Mouse (Mus musculus) stomach, postnatal 0 days (tissue): Measurements from ENCODE around the gene Gm5152. TPM values are rescaled to one million over a fixed set of nuclear protein-coding genes. Genes with fewer than 3 reads are reported as not detected.
"Not testable (repeated sequence)": the region's sequence is repeated elsewhere in the genome, so short reads cannot be mapped to it uniquely, and the experiment has no call there.

Experiments used
- ATAC-seq: fragments of 200-750 bp; cut with Nextera tagmentation; 2 replicates; pipeline ENCODE4 v1.8.0; 2017; ENCODE audit not compliant: low FRiP score, low TSS enrichment
- DNase-seq: peaks from one replicate; pipeline ENCODE4 v3.0.0-alpha.2; 2016; ENCODE audit warnings: low spot score
- H3K27ac ChIP-seq: fragments of 300-500 bp; sonication (generic); replicated peaks from 2 replicates; pipeline ENCODE4 v1.5.1; 2014; ENCODE audit warnings: mild to moderate bottlenecking, control low read depth
- H3K27me3 ChIP-seq: fragments of 300-500 bp; sonication (generic); 2 replicates; pipeline ENCODE4 v1.6.1; 2014; ENCODE audit warnings: low read length; ENCODE audit not compliant: control insufficient read depth, insufficient read depth
- H3K36me3 ChIP-seq: fragments of 300-500 bp; sonication (generic); 2 replicates; pipeline ENCODE4 v1.6.1; 2014; ENCODE audit warnings: low read length, mixed read lengths; ENCODE audit not compliant: control insufficient read depth, insufficient read depth
- H3K4me1 ChIP-seq: fragments of 300-500 bp; sonication (generic); replicated peaks from 2 replicates; pipeline ENCODE4 v1.6.1; 2014; ENCODE audit warnings: antibody characterized with exemption; ENCODE audit not compliant: control insufficient read depth, insufficient read depth
- H3K4me2 ChIP-seq: fragments of 300-500 bp; sonication (generic); replicated peaks from 2 replicates; pipeline ENCODE4 v1.6.1; 2014; ENCODE audit warnings: low read depth, mild to moderate bottlenecking, control low read depth, moderate library complexity
- H3K4me3 ChIP-seq: fragments of 300-500 bp; sonication (generic); 2 replicates; pipeline ENCODE4 v1.5.1; 2014; ENCODE audit warnings: low read depth, low read length, control low read depth
- H3K9ac ChIP-seq: fragments of 300-500 bp; sonication (generic); 2 replicates; pipeline ENCODE4 v1.6.1; 2014; ENCODE audit warnings: mild to moderate bottlenecking, low read length, control low read depth, mixed read lengths
- H3K9me3 ChIP-seq: fragments of 300-500 bp; sonication (generic); 2 replicates; pipeline ENCODE4 v1.6.1; 2016; ENCODE audit warnings: low read length; ENCODE audit not compliant: control insufficient read depth
- CTCF ChIP-seq: IDR thresholded peaks from 2 replicates; pipeline ENCODE4 v1.5.1; 2016; ENCODE audit warnings: antibody characterized with exemption, low read depth, mild to moderate bottlenecking, moderate library complexity
- EP300 ChIP-seq: optimal IDR thresholded peaks from 2 replicates; pipeline ENCODE3; 2016; ENCODE audit warnings: antibody characterized with exemption
- WGBS: fragments of 180-500 bp; shearing (Covaris S2); extraction: QIAGEN DNeasy Blood & Tissue Kit; methylation state at CpG from one replicate; pipeline ENCODE4 v1.1.7; 2014; 5-methylcytosine and 5-hydroxymethylcytosine counted together
- polyA plus RNA-seq: library from polyadenylated mRNA; unstranded; fragments of >200 nt; fragmentation: Nextera tagmentation; extraction: Ambion mirVana; gene quantifications from 2 replicates; pipeline ENCODE4 v1.2.1, GENCODE M21; 2015

Gm5152 gene
- polyA plus RNA-seq: not detected in 2 replicates

- H3K4me3 ChIP-seq, ATAC-seq, H3K27ac ChIP-seq, H3K9ac ChIP-seq, H3K36me3 ChIP-seq, H3K4me1 ChIP-seq, DNase-seq, H3K27me3 ChIP-seq, H3K9me3 ChIP-seq, H3K4me2 ChIP-seq: not testable (repeated sequence)
- WGBS: no CpG with 5 or more reads among the region's 1 CpGs
These were observed at the start of gene Gm5152 for GRCm38 (mm10) chr5:10246426-10246825. Gene Gm5152, minus strand, starts transcription at chr5:10246526.

- DNase-seq, H3K27me3 ChIP-seq, H3K27ac ChIP-seq, H3K4me1 ChIP-seq, H3K36me3 ChIP-seq, H3K4me3 ChIP-seq, H3K9ac ChIP-seq, ATAC-seq, H3K4me2 ChIP-seq, H3K9me3 ChIP-seq: not testable (repeated sequence)
- WGBS: 80% methylated on average over 1 of the region's 1 CpGs
These were observed 8.4 kb upstream of the Gm5152 start for GRCm38 (mm10) chr5:10254768-10255167.

- DNase-seq, H3K4me1 ChIP-seq, H3K4me3 ChIP-seq, H3K4me2 ChIP-seq, ATAC-seq, H3K36me3 ChIP-seq, H3K9ac ChIP-seq, H3K9me3 ChIP-seq, H3K27me3 ChIP-seq, H3K27ac ChIP-seq: not testable (repeated sequence)
These were observed 556 bp downstream of the Gm5152 start for GRCm38 (mm10) chr5:10245770-10246169.

- not testable (repeated sequence) for H3K4me2 ChIP-seq, H3K36me3 ChIP-seq, H3K27ac ChIP-seq, H3K27me3 ChIP-seq, H3K4me1 ChIP-seq, DNase-seq, H3K4me3 ChIP-seq, ATAC-seq, H3K9ac ChIP-seq, H3K9me3 ChIP-seq
- 91% methylated on average over 3 of the region's 3 CpGs for WGBS
These were observed 5.9 kb downstream of the Gm5152 start for GRCm38 (mm10) chr5:10240436-10240835.

GRCm38 (mm10) chr5:10220317-10220716 lies 26.0 kb downstream of the Gm5152 start:
- ATAC-seq: no peak
- H3K4me2 ChIP-seq: no peak overlapping the region
- no peak overlapping the region for H3K27ac ChIP-seq
- no peak overlapping the region for H3K9ac ChIP-seq
- H3K36me3 ChIP-seq: no peaks in the 10 kb centered on the region
- no peak overlapping the region for H3K4me3 ChIP-seq
- DNase-seq: no peak
- H3K4me1 ChIP-seq: no peaks in the 10 kb centered on the region
- TF ChIP-seq EP300: no peak
- TF ChIP-seq CTCF: no peak
- no peaks in the 10 kb centered on the region for H3K27me3 ChIP-seq
- H3K9me3 ChIP-seq: no peaks in the 10 kb centered on the region

GRCm38 (mm10) chr5:10203067-10203466 lies 43.3 kb downstream of the Gm5152 start:
- TF ChIP-seq CTCF: no peak
- TF ChIP-seq EP300: no peak
- Histone ChIP-seq H3K9me3 (no peaks in the 10 kb centered on the region), H3K36me3 (no peaks in the 10 kb centered on the region), H3K27me3 (no peaks in the 10 kb centered on the region), H3K4me2 (no peak overlapping the region), H3K4me3 (no peak overlapping the region), H3K4me1 (no peaks in the 10 kb centered on the region), H3K9ac (no peak overlapping the region), H3K27ac (no peak overlapping the region)
- DNase-seq: no peak
- no peak for ATAC-seq
- 92% methylated on average over 1 of the region's 1 CpGs for WGBS

- H3K4me2 ChIP-seq: no peak overlapping the region
- H3K9me3 ChIP-seq: no peaks in the 10 kb centered on the region
- no peak overlapping the region for H3K4me3 ChIP-seq
- no peaks in the 10 kb centered on the region for H3K4me1 ChIP-seq
- H3K36me3 ChIP-seq: no peaks in the 10 kb centered on the region
- no peaks in the 10 kb centered on the region for H3K27me3 ChIP-seq
- no peak for TF ChIP-seq CTCF
- no peak for TF ChIP-seq EP300
- WGBS: 61% methylated on average over 1 of the region's 1 CpGs
- no peak for DNase-seq
- no peak overlapping the region for H3K9ac ChIP-seq
- H3K27ac ChIP-seq: no peak overlapping the region
- ATAC-seq: no peak
These were observed 49.4 kb downstream of the Gm5152 start for GRCm38 (mm10) chr5:10196880-10197279.
